Mouse (Mus musculus) G1E (cell line): ENCODE data around the gene Miip. TPM values are rescaled to one million over a fixed set of nuclear protein-coding genes. Genes with fewer than 3 reads are reported as not detected.

Experiments used
- ATAC-seq: 2 replicates; pipeline ENCODE4 v1.8.0; 2016; ENCODE audit warnings: mild to moderate bottlenecking; ENCODE audit not compliant: insufficient number of reproducible peaks, poor library complexity, low FRiP score, severe bottlenecking; ENCODE audit errors: extremely low read depth
- DNase-seq: peaks from one replicate; pipeline ENCODE4 v3.0.0; 2012; ENCODE audit warnings: low spot score
- H3K27me3 ChIP-seq: 2 replicates; pipeline ENCODE4 v1.6.1; 2012; ENCODE audit warnings: mild to moderate bottlenecking, low read length, inconsistent platforms; ENCODE audit not compliant: insufficient read depth
- H3K36me3 ChIP-seq: replicated peaks from 2 replicates; pipeline ENCODE3; 2012; ENCODE audit warnings: mild to moderate bottlenecking, inconsistent platforms
- H3K4me1 ChIP-seq: 2 replicates; pipeline ENCODE4 v1.6.1; 2012; ENCODE audit warnings: low read depth, low read length, inconsistent platforms, mixed read lengths; ENCODE audit not compliant: insufficient read depth
- H3K4me3 ChIP-seq: 2 replicates; pipeline ENCODE4 v1.5.1; 2012; ENCODE audit warnings: low read depth, mild to moderate bottlenecking, inconsistent platforms, low read length, moderate library complexity, mixed read lengths
- H3K9me3 ChIP-seq: replicated peaks from 2 replicates; pipeline ENCODE4 v1.6.1; 2012; ENCODE audit warnings: inconsistent platforms
- CTCF ChIP-seq: IDR thresholded peaks from 2 replicates; pipeline ENCODE4 v1.5.1; 2012; ENCODE audit warnings: low read depth, low read length, inconsistent platforms, mixed read lengths
- GATA1 ChIP-seq: IDR thresholded peaks from 2 replicates; pipeline ENCODE4 v1.6.1; 2012; ENCODE audit warnings: borderline replicate concordance, low read length, inconsistent platforms, mixed read lengths
- GATA2 ChIP-seq: IDR thresholded peaks from 2 replicates; pipeline ENCODE4 v1.6.1; 2012; ENCODE audit warnings: low read depth, low read length, inconsistent platforms, borderline replicate concordance
- POLR2AphosphoS5 ChIP-seq: IDR thresholded peaks from 2 replicates; pipeline ENCODE4 v1.6.1; 2012; ENCODE audit warnings: low read depth, low read length, inconsistent platforms; ENCODE audit not compliant: insufficient replicate concordance
- TAL1 ChIP-seq: conservative IDR thresholded peaks from 2 replicates; pipeline ENCODE4 v1.6.1; 2012; ENCODE audit warnings: low read depth, low read length, inconsistent platforms, mixed read lengths
- polyA plus RNA-seq: library from polyadenylated mRNA; stranded (reverse); fragments of >175 nt; gene quantifications from 2 replicates; pipeline ENCODE4 v1.2.3, GENCODE M21; 2012
- total RNA-seq, 2 experiments: library from RNA; stranded (forward) in 1 of 2; stranded (reverse) in 1 of 2; fragments of 200-1000 nt in 1 of 2; fragments of >200 nt in 1 of 2; fragmentation: Nextera tagmentation in 1 of 2; gene quantifications; 2 replicates each; pipeline ENCODE4 v1.2.3; 2014 to 2017

The Miip gene
- total and polyA plus RNA-seq, 3 experiments: 0.05 TPM; not detected in 2

DNA sequence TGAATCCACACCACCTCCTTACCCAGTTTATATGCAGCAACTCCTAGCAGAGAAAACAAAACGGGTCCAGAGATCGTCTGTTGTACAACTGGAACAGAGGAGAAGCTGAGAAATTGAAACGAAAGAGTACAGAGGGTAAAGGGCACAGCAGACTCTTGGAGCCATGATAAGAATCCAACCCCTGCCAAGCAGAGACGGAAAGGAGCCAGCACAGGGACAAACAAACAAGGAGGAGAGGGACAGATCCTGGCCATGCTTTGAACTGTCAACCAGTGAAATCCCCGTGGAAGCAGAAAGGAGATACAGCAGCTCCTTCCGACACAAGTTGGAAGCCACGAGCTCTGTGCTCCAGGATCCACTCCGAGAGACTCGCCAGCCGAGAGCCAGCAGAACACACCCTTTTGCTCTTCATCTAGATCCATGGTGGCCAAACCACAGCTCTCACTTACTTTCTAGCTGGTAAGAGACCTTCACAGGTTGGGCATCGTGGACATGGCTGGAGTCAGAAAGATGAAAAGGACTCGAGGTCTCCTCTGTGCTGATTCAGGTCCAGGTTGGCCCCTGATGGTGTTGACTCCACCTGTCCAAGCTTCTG lies 34.4 kb upstream of the Miip start:
- Histone ChIP-seq H3K36me3 (peaks cover 54% of the 10 kb centered on the region), H3K4me3 (no peak overlapping the region; the same call in 1 of the 2 replicates), H3K9me3 (no peaks in the 10 kb centered on the region), H3K27me3 (no peaks in the 10 kb centered on the region), H3K4me1 (peaks cover 18% of the 10 kb centered on the region)
- ATAC-seq: no peak
- no peak for DNase-seq
- TF ChIP-seq GATA1: no peak
- TF ChIP-seq GATA2: no peak
- no peak for TF ChIP-seq POLR2AphosphoS5
- no peak for TF ChIP-seq TAL1
- TF ChIP-seq CTCF: no peak

- H3K9me3 ChIP-seq: no peaks in the 10 kb centered on the region
- H3K36me3 ChIP-seq: peaks cover 80% of the 10 kb centered on the region
- peaks cover 18% of the 10 kb centered on the region for H3K4me1 ChIP-seq
- DNase-seq (no peak), ATAC-seq (no peak)
- no peaks in the 10 kb centered on the region for H3K27me3 ChIP-seq
- TF ChIP-seq TAL1 (no peak), GATA2 (no peak), GATA1 (no peak), CTCF (no peak), POLR2AphosphoS5 (no peak)
- H3K4me3 ChIP-seq: no peak overlapping the region
Observed at GRCm38 (mm10) chr4:147900452-147900851, 31.8 kb upstream of the Miip start.

DNA sequence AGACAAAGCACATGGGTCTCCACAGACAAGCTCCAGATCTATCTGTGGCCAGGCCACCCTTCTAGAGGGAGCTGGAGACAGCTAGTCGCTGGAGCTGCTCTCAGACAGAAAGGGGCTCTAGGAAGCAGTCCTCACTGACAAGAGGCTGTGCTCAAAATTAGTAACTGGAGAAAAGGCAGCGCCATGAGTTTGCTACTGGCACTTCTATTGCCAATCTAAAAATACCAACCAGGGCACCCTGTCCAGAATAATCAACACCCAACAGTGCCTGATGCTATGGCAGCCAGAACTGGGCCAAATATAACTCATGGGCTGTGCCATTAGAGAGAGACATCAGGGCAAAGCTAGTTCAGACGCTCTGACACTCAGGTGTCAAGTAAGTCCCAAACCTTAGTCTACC lies 28.7 kb upstream of the Miip start:
- TF ChIP-seq TAL1: no peak
- no peak for TF ChIP-seq GATA2
- TF ChIP-seq CTCF: no peak
- no peak for TF ChIP-seq POLR2AphosphoS5
- no peak for TF ChIP-seq GATA1
- DNase-seq (no peak), ATAC-seq (no peak)
- H3K4me1 ChIP-seq: no peaks in the 10 kb centered on the region
- H3K9me3 ChIP-seq: no peaks in the 10 kb centered on the region
- no peaks in the 10 kb centered on the region for H3K27me3 ChIP-seq
- H3K36me3 ChIP-seq: peaks cover 94% of the 10 kb centered on the region
- H3K4me3 ChIP-seq: no peak overlapping the region

GRCm38 (mm10) chr4:147896411-147896810 lies 27.8 kb upstream of the Miip start:
- Histone ChIP-seq H3K27me3 (no peaks in the 10 kb centered on the region), H3K9me3 (no peaks in the 10 kb centered on the region), H3K36me3 (peaks cover 94% of the 10 kb centered on the region), H3K4me3 (no peak overlapping the region), H3K4me1 (no peaks in the 10 kb centered on the region)
- ATAC-seq (no peak), DNase-seq (no peak)
- TF ChIP-seq POLR2AphosphoS5 (no peak), GATA2 (no peak), CTCF (no peak)

- DNase-seq: no peak
- H3K4me3 ChIP-seq: no peak overlapping the region
Observed at GRCm38 (mm10) chr4:147895815-147896330, 27.3 kb upstream of the Miip start.

GRCm38 (mm10) chr4:147890341-147890740 lies 21.7 kb upstream of the Miip start:
- Histone ChIP-seq H3K27me3 (no peaks in the 10 kb centered on the region), H3K4me1 (no peaks in the 10 kb centered on the region), H3K36me3 (peaks cover 89% of the 10 kb centered on the region), H3K9me3 (no peaks in the 10 kb centered on the region), H3K4me3 (no peak overlapping the region)
- DNase-seq: no peak
- no peak for TF ChIP-seq CTCF
- TF ChIP-seq TAL1: no peak
- no peak for TF ChIP-seq POLR2AphosphoS5
- no peak for TF ChIP-seq GATA1
- no peak for TF ChIP-seq GATA2
- ATAC-seq: no peak

More at GRCm38 (mm10) chr4:147895815-147896330, 27.3 kb upstream of the Miip start:
- TF ChIP-seq POLR2AphosphoS5: no peak
- no peak for TF ChIP-seq GATA1
- no peak for TF ChIP-seq TAL1
- no peak for TF ChIP-seq CTCF
- TF ChIP-seq GATA2: no peak
- Histone ChIP-seq H3K4me1 (no peaks in the 10 kb centered on the region), H3K36me3 (peaks cover 95% of the 10 kb centered on the region), H3K9me3 (no peaks in the 10 kb centered on the region), H3K27me3 (no peaks in the 10 kb centered on the region)
- no peak for ATAC-seq

- Histone ChIP-seq H3K36me3 (peaks cover 93% of the 10 kb centered on the region), H3K9me3 (no peaks in the 10 kb centered on the region), H3K4me1 (no peaks in the 10 kb centered on the region), H3K4me3 (no peak overlapping the region), H3K27me3 (no peaks in the 10 kb centered on the region)
- ATAC-seq (no peak), DNase-seq (no peak)
- no peak for TF ChIP-seq POLR2AphosphoS5
Observed at GRCm38 (mm10) chr4:147888237-147888636, 19.6 kb upstream of the Miip start.
